Mouse (Mus musculus): ENCODE data around the gene Plscr1. TPM values are rescaled to one million over a fixed set of nuclear protein-coding genes. Genes with fewer than 3 reads are reported as not detected.
A peak's percentile ranks its signal among the peaks of the same experiment; 100 is the strongest.

Plscr1 gene
- total and polyA plus RNA-seq, 3 experiments = 5.5 to 9.5 TPM; not detected in 1

DNA sequence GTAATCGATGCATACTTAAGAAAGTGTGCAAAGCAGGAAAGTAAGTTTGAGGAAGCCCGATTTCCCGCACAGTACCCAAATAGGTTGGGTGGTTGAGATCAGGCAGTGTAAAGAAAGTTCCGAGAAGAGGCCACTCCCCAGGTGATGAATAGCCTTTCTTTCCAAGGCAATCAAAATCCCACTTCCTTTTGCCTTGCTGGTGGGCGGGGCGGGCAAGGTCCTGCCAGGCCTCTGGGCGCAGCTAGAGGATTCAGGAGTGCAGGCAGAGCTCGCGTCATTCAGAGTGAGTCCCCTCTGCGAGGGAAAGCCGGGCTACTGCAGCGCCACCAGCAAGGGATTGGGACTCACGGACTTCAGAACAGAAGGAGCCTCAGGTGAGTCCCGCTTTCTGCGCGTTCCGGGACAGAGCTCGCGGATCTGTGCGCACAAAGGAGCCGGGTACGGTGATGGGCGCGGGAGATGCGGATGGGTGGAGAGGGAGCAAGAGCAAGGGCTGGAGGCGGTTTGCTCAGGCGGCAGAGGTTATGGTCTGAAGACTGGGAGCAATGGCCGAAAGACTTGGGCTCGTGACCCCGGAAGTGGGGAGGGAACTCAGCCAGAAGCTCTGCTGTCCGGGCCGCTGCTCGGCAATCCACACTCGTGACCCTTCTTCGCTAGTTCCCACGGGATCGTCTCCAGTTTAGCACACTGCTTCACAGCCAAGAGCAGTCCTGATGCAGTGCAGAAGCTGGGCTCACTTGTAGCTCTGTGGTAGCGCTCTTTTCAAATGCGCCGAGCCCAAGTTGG is 630 bp downstream of the Plscr1 start (continued):
- no peak for TF ChIP-seq CHD1 (IDR thresholded peaks at IDR 0.05; ENCODE audit: low read depth, low read length)
- no peak for TF ChIP-seq POLR2AphosphoS2 (IDR thresholded peaks at IDR 0.05; ENCODE audit: low read length)
- TF ChIP-seq SIN3A (IDR thresholded peaks at IDR 0.05; ENCODE audit: low read length) = no peak
- TF ChIP-seq NELFE (IDR thresholded peaks at IDR 0.05; ENCODE audit: low read depth, low read length) = no peak
- 0 out of 2 replicates have a peak, but pooled peaks have one; percentile 55 for TF ChIP-seq UBTF (IDR thresholded peaks at IDR 0.05; ENCODE audit: borderline replicate concordance, insufficient read depth, low read depth, low read length)
- TF ChIP-seq ZMIZ1 (IDR thresholded peaks at IDR 0.05; ENCODE audit: low read depth, low read length) = no peak
- TF ChIP-seq TAL1 (IDR thresholded peaks at IDR 0.05; ENCODE audit: low read length) = no peak
- TF ChIP-seq USF1 (IDR thresholded peaks at IDR 0.05; ENCODE audit: low read depth, low read length) = peak; percentile 62; the same call in 1 of the 2 replicates
- TF ChIP-seq E2F4 (IDR thresholded peaks at IDR 0.05; ENCODE audit: borderline replicate concordance, low read depth, low read length) = no peak
- no peak for TF ChIP-seq HCFC1 (IDR thresholded peaks at IDR 0.05; ENCODE audit: low read depth, low read length)
- TF ChIP-seq KAT2A (conservative IDR thresholded peaks at IDR 0.05; ENCODE audit: low read depth, low read length) = no peak
- no peak for TF ChIP-seq RCOR1 (IDR thresholded peaks at IDR 0.05; ENCODE audit: low read depth, low read length)
- no peak for TF ChIP-seq MAX (IDR thresholded peaks at IDR 0.05; ENCODE audit: low read length)
- TF ChIP-seq JUND (IDR thresholded peaks at IDR 0.05; ENCODE audit: low read depth, low read length) = no peak

DNA sequence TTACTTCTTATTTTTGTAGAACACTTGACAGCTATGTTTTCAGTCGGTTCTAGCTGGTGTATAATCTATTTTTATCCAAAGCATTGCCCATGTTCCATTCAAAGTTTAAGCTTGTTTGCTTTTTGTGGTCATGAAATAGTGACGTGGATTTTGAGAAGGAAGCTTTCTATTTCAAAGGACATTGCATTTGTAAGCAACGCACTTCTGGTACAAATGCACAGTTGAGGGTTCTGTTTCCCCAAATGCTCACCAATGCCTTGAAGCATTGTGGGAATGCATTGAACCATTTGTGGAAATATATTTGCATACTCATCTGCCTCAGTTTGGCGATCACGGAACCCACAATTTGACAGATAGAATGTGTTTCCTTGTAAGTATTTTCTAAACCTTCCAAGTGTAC is 3.2 kb downstream of the Plscr1 start:
- Histone ChIP-seq H3K36me3 (ENCODE audit: control insufficient read depth in 1 of 2, insufficient read depth in 2 of 2, low read length in 2 of 2) (peaks cover 0 to 7% of the 10 kb centered on the region in 2 experiments; a peak in 2 of 4 replicates), H3K4me3 (ENCODE audit: control insufficient read depth in 1 of 2, insufficient read depth in 1 of 2, low read depth in 2 of 2, low read length in 2 of 2) (no peak overlapping the region), H3K27me3 (ENCODE audit: control insufficient read depth in 1 of 2, insufficient read depth in 2 of 2, low read length in 2 of 2) (no peaks in the 10 kb centered on the region), H3K27ac (ENCODE audit: control insufficient read depth, low read depth, low read length) (no peak overlapping the region), H3K4me1 (ENCODE audit: control insufficient read depth in 1 of 2, insufficient read depth in 2 of 2, low read length in 2 of 2) (peaks cover 0 to 9% of the 10 kb centered on the region in 2 experiments; a peak in 2 of 4 replicates), H3K79me2 (ENCODE audit: control insufficient read depth, insufficient read depth, low read length, poor library complexity) (peaks cover 2% of the 10 kb centered on the region; the same call in 1 of the 2 replicates), H3K9ac (ENCODE audit: control insufficient read depth, low read depth, low read length, poor library complexity, severe bottlenecking) (no peak overlapping the region), H3K9me3 (replicated peaks; ENCODE audit: insufficient read depth, low read length) (no peaks in the 10 kb centered on the region)
- TF ChIP-seq GABPA (IDR thresholded peaks at IDR 0.05; ENCODE audit: low read depth, low read length) (no peak), MYC (IDR thresholded peaks at IDR 0.05; ENCODE audit: low read depth, low read length) (no peak), HCFC1 (IDR thresholded peaks at IDR 0.05; ENCODE audit: low read depth, low read length) (no peak), MYB (IDR thresholded peaks at IDR 0.05; ENCODE audit: low read depth, low read length) (no peak), RAD21 (IDR thresholded peaks at IDR 0.05; ENCODE audit: low read depth, low read length) (no peak), ETS1 (IDR thresholded peaks at IDR 0.05; ENCODE audit: low read depth, low read length) (no peak), MAFK (IDR thresholded peaks at IDR 0.05; ENCODE audit: borderline replicate concordance, low read depth, low read length) (no peak), CHD2 (IDR thresholded peaks at IDR 0.05; ENCODE audit: low read length) (no peak), ZMIZ1 (IDR thresholded peaks at IDR 0.05; ENCODE audit: low read depth, low read length) (no peak), BHLHE40 (IDR thresholded peaks at IDR 0.05; ENCODE audit: borderline replicate concordance, low read depth, low read length) (no peak)
- no peak for DNase-seq (ENCODE audit: low read depth, low spot score)

Measured in MEL (cell line).